Mouse (Mus musculus) hindbrain, embryonic 11.5 days (tissue): ENCODE results near the gene Dnttip1. TPM values are rescaled to one million over a fixed set of nuclear protein-coding genes. Genes with fewer than 3 reads are reported as not detected.

ENCODE experiments used
- ATAC-seq: fragments of 200-750 bp; cut with Nextera tagmentation; 2 replicates; pipeline ENCODE4 v1.8.0; 2017; ENCODE audit warnings: mild to moderate bottlenecking, moderate TSS enrichment, moderate library complexity; ENCODE audit not compliant: low FRiP score
- DNase-seq: peaks from one replicate; pipeline ENCODE4 v3.0.0-alpha.2; 2015; ENCODE audit warnings: low spot score
- H3K27ac ChIP-seq: fragments of 300-500 bp; sonication (generic); 2 replicates; pipeline ENCODE4 v1.5.1; 2014; ENCODE audit warnings: mild to moderate bottlenecking, low read depth, low read length
- H3K27me3 ChIP-seq: fragments of 300-500 bp; sonication (generic); 2 replicates; pipeline ENCODE4 v1.6.1; 2014; ENCODE audit warnings: mild to moderate bottlenecking, low read length, moderate library complexity, mixed read lengths; ENCODE audit not compliant: control insufficient read depth, insufficient read depth
- H3K36me3 ChIP-seq: fragments of 300-500 bp; sonication (generic); 2 replicates; pipeline ENCODE4 v1.6.1; 2014; ENCODE audit warnings: mild to moderate bottlenecking, low read length, moderate library complexity, mixed read lengths; ENCODE audit not compliant: control insufficient read depth, insufficient read depth
- H3K4me1 ChIP-seq: fragments of 300-500 bp; sonication (generic); replicated peaks from 2 replicates; pipeline ENCODE4 v1.6.1; 2014; ENCODE audit warnings: low read length, mixed read lengths; ENCODE audit not compliant: control insufficient read depth, insufficient read depth
- H3K4me2 ChIP-seq: fragments of 300-500 bp; sonication (generic); replicated peaks from 2 replicates; pipeline ENCODE4 v1.6.1; 2014; ENCODE audit warnings: mild to moderate bottlenecking, low read depth, low read length
- H3K4me3 ChIP-seq: fragments of 300-500 bp; sonication (generic); 2 replicates; pipeline ENCODE4 v1.5.1; 2014; ENCODE audit warnings: low read depth, low read length
- H3K9ac ChIP-seq: fragments of 300-500 bp; sonication (generic); 2 replicates; pipeline ENCODE4 v1.6.1; 2014; ENCODE audit warnings: low read depth, low read length
- H3K9me3 ChIP-seq: fragments of 300-500 bp; sonication (generic); 2 replicates; pipeline ENCODE4 v1.6.1; 2016; ENCODE audit warnings: low read length; ENCODE audit not compliant: control insufficient read depth
- WGBS: fragments of 180-500 bp; shearing (Covaris S2); extraction: QIAGEN DNeasy Blood & Tissue Kit; methylation state at CpG from one replicate; pipeline ENCODE4 v1.1.7; 2014; 5-methylcytosine and 5-hydroxymethylcytosine counted together
- polyA plus RNA-seq: library from polyadenylated mRNA; unstranded; fragments of >200 nt; fragmentation: Nextera tagmentation; extraction: Ambion mirVana; gene quantifications from 2 replicates; pipeline ENCODE4 v1.2.1, GENCODE M21; 2014

Dnttip1 gene
- polyA plus RNA-seq, 1 experiment from 2014 or later = 79.4 TPM

DNA sequence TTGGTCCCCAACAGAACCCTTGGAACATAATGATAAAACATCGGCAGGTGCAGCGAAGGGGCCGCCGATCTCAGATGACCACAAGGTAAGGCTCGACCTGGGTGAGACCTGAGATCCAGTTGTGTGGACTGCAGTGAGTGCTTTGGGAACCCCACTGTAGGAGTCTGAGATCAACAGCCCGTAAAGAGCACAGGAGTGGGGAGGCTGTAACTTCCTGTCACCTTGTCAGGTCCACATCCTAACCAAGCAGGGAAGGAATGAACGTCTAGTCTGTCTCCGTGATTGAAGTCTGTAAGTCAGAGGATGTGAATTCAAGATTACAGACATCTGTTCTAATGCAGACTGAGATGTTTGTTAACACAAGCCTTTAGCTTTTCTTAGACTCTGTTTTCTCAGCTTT is 910 bp downstream of the Dnttip1 start:
- ATAC-seq (no peak), DNase-seq (no peak)
- Histone ChIP-seq H3K36me3 (no peaks in the 10 kb centered on the region), H3K27me3 (no peaks in the 10 kb centered on the region), H3K27ac (no peak overlapping the region), H3K4me1 (peaks cover 7% of the 10 kb centered on the region; the same call in 1 of the 2 replicates), H3K4me3 (peak overlapping the region; percentile 77), H3K9me3 (no peaks in the 10 kb centered on the region), H3K4me2 (peak overlapping the region; percentile 77), H3K9ac (peak overlapping the region; percentile 92)
- 63% methylated on average over 8 of the region's 8 CpGs for WGBS

DNA sequence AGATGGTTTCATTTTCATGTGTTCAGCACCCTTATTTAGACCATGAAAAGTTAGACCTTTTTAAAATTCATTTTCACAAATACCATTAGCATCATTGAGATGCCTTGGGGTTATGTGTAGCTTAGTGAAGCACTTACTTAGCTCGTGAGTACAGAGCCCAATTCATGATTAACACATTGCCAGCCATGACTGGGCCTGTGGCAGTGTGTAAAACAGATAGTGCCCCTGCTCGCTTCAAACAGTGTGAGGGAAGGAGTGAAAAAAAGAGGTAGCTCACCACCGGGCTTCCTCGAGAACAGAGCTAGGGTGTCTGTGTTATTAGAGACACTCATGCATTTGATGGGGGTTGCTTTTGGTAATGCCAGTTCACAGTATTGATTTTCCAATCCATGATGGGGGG is 2.4 kb downstream of the Dnttip1 start:
- Histone ChIP-seq H3K4me3 (no peak overlapping the region), H3K27me3 (no peaks in the 10 kb centered on the region), H3K36me3 (no peaks in the 10 kb centered on the region), H3K4me2 (no peak overlapping the region), H3K9me3 (no peaks in the 10 kb centered on the region), H3K27ac (no peak overlapping the region), H3K9ac (no peak overlapping the region), H3K4me1 (peaks cover 7% of the 10 kb centered on the region; the same call in 1 of the 2 replicates)
- no peak for DNase-seq
- WGBS = 90% methylated on average over 4 of the region's 4 CpGs
- ATAC-seq = no peak

DNA sequence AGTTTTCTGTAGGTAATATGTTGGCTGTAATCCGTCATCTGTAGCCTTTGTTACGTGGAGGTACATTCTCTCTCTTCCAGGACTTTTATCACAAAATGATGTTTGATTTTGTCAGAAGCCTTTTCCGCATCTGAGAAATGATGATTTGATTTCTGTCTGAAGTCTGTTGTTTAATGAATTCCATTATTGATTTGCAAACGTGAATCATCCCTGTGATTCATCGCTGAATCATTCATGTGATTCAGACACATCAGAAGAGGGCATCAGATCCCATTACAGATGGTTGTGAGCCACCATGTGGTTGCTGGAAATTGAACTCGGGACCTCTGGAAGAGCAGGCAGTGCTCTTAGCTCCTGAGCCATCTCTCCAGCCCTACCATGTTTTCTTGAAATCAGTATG is 3.2 kb downstream of the Dnttip1 start:
- no peaks in the 10 kb centered on the region for H3K36me3 ChIP-seq
- ATAC-seq = no peak
- H3K4me1 ChIP-seq = peaks cover 7% of the 10 kb centered on the region; the same call in 1 of the 2 replicates
- no peaks in the 10 kb centered on the region for H3K27me3 ChIP-seq
- no peak overlapping the region for H3K27ac ChIP-seq
- no peak overlapping the region for H3K4me2 ChIP-seq
- no peak overlapping the region for H3K9ac ChIP-seq
- no peaks in the 10 kb centered on the region for H3K9me3 ChIP-seq
- no peak for DNase-seq
- H3K4me3 ChIP-seq = no peak overlapping the region
- WGBS = 94% methylated on average over 6 of the region's 6 CpGs

DNA sequence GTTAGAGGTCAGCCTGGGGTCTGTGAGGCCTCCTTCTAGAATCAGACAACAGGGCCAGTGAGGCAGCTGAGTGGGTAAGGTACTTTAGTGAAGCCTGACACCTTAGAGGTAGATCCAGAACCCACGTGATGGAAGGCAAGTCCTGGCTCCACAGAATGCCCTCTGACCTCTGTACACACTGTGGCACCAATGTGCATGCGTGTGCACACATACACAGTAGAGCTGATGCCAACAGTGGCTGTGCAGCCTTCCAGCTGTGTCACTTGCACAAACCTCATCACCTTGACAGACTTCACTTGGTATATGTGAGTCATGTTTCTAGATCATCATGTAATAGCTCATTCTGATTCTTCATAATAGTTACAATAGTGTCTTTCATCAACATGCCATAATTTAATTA is 6.7 kb downstream of the Dnttip1 start:
- WGBS = 92% methylated on average over 2 of the region's 2 CpGs
- no peak overlapping the region for H3K4me3 ChIP-seq
- no peak overlapping the region for H3K27ac ChIP-seq
- H3K9me3 ChIP-seq = no peaks in the 10 kb centered on the region
- DNase-seq (no peak), ATAC-seq (no peak)
- no peak overlapping the region for H3K9ac ChIP-seq
- no peaks in the 10 kb centered on the region for H3K4me1 ChIP-seq
- no peak overlapping the region for H3K4me2 ChIP-seq
- H3K36me3 ChIP-seq = peaks cover 10% of the 10 kb centered on the region; the same call in 1 of the 2 replicates
- H3K27me3 ChIP-seq = no peaks in the 10 kb centered on the region

DNA sequence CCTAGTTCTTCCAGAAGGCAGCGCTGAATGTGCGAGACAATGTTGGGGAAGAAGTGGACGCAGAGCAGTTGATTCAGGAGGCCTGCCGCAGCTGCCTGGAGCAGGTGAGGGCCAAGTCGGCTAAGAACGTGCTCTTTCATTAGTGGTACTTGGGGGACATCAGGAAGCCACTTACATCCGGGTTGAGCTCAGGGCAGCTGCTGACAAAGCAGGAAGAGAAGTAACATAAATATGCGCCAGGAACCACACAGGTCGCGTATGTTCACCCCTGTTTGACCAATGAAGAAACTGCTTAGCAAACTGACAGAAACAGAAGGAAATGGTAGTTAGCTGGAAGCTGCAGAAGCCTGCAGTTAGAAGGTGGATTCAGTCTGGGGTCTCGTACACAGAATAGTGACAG is 8.3 kb downstream of the Dnttip1 start:
- Histone ChIP-seq H3K4me3 (no peak overlapping the region), H3K27me3 (no peaks in the 10 kb centered on the region), H3K4me2 (no peak overlapping the region), H3K9ac (no peak overlapping the region), H3K27ac (no peak overlapping the region), H3K4me1 (no peaks in the 10 kb centered on the region), H3K9me3 (no peaks in the 10 kb centered on the region), H3K36me3 (peaks cover 10% of the 10 kb centered on the region; the same call in 1 of the 2 replicates)
- WGBS = 90% methylated on average over 11 of the region's 11 CpGs
- DNase-seq (no peak), ATAC-seq (no peak)

DNA sequence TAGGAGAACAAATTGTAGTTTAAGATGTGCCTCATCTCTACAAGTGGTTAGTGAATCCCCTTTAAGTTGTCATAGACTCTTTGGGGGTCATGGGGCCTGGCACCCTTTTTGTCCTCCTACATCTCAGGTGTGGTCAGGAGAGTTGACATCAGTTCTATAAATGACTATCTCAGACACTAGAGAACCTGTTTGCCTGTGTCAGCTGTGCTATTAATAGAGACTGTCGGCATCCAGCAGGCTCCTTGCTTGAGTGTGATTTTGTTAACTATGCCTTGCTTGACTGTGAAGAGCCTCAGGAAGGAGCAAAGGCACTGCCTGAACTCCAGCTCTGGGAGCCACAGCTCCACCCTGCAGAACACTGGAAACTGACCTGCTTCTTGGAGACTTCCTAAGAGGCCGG is 9.0 kb downstream of the Dnttip1 start:
- no peaks in the 10 kb centered on the region for H3K4me1 ChIP-seq
- H3K4me3 ChIP-seq = no peak overlapping the region
- H3K27ac ChIP-seq = no peak overlapping the region
- DNase-seq = no peak
- H3K36me3 ChIP-seq = peaks cover 10% of the 10 kb centered on the region; the same call in 1 of the 2 replicates
- H3K9ac ChIP-seq = no peak overlapping the region
- no peak for ATAC-seq
- H3K27me3 ChIP-seq = no peaks in the 10 kb centered on the region
- 95% methylated on average over 2 of the region's 2 CpGs for WGBS
- no peaks in the 10 kb centered on the region for H3K9me3 ChIP-seq
- H3K4me2 ChIP-seq = no peak overlapping the region

DNA sequence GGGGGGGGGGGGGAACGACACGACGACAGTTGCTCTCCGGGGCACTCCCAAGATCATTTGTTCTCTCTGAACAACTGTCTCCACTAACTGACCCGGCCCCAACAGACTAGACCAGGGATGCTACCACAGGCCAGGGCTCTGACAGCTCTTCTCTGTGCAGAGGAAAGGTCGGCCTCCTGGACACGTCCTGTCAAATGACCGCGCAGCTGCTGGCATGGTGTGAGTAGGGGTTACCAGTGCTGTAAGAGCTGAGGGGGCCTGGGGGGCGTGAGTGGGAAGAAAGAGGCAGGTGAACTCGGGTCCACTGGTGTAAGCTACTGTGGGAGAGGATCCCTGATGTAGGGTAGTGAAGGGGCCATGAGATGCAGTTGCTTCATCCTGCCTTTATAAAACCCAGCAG is 12.1 kb downstream of the Dnttip1 start:
- Histone ChIP-seq H3K4me2 (no peak overlapping the region), H3K9ac (no peak overlapping the region), H3K4me1 (no peaks in the 10 kb centered on the region), H3K27me3 (no peaks in the 10 kb centered on the region), H3K27ac (no peak overlapping the region), H3K36me3 (peaks cover 12% of the 10 kb centered on the region; the same call in 1 of the 2 replicates), H3K9me3 (no peaks in the 10 kb centered on the region), H3K4me3 (no peak overlapping the region)
- ATAC-seq (no peak), DNase-seq (no peak)
- 94% methylated on average over 11 of the region's 11 CpGs for WGBS

DNA sequence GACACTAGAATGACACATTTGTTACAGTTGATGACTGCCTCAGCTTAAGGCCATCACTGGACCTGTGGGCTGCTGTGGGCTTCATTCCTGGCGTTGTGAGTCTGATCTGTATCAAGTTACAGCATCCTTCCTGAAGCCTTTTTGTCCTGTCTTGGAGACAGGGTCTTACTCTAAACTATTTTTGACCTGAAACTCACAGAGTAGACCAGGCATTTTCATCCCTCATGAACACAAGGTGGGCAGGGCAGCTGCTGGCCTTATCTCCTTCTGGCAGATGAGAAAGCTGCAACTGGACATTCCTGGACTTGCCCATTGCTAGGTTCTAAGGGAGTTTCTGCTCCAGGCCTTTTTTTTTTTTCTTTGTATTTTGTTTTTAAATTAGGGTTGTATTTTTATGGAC is 12.9 kb downstream of the Dnttip1 start:
- Histone ChIP-seq H3K9me3 (no peaks in the 10 kb centered on the region), H3K4me2 (no peak overlapping the region), H3K9ac (no peak overlapping the region), H3K4me1 (no peaks in the 10 kb centered on the region), H3K36me3 (peaks cover 12% of the 10 kb centered on the region; the same call in 1 of the 2 replicates), H3K4me3 (no peak overlapping the region), H3K27me3 (no peaks in the 10 kb centered on the region), H3K27ac (no peak overlapping the region)
- 81% methylated on average over 1 of the region's 1 CpGs for WGBS
- ATAC-seq = no peak
- DNase-seq = no peak

DNA sequence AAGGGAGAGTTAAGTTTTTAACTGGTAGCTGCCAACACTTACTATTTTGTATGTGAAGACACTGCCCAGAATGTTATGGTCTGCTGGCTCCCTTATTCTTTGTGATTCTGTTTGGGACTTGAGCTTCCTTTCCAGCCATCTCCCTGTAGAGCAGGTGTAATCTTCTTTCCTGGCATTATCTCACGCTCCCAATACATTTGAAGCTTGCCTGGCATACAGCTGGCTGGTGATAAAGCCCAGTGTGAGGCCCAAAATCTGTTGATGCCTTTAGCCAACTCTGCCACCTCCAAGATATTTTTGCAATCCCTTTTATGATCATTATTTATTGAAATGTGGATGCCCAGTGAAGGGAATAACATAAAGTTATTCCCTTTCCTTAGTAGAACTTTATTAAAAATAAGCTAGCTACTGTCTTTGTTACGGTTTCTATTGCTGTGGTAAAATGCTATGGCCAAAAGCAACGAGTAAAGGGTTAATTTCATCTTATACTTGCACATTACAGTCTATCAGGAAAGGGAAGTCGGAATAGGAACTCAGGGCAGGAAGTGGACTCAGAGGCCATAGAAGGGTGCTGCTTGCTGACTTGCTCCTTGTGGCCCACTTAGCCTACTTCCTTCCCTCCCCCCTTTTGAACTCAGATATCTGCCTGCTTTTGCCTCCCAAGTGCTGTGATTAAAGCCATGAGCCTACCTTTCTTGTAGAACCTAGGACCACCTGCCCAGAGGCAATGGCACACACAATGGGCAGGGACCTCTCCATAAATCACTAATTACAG is 14.5 kb downstream of the Dnttip1 start:
- H3K9ac ChIP-seq = no peak overlapping the region
- no peak overlapping the region for H3K27ac ChIP-seq
- no peaks in the 10 kb centered on the region for H3K9me3 ChIP-seq
- no peak overlapping the region for H3K4me2 ChIP-seq
- H3K36me3 ChIP-seq = 0 out of 2 replicates have a peak, but pooled peaks cover 8% of the 10 kb centered on the region
- no peaks in the 10 kb centered on the region for H3K4me1 ChIP-seq
- no peak overlapping the region for H3K4me3 ChIP-seq
- no peak for DNase-seq
- 89% methylated on average over 4 of the region's 4 CpGs for WGBS
- no peak for ATAC-seq
- no peaks in the 10 kb centered on the region for H3K27me3 ChIP-seq
